Mouse (Mus musculus) splenic B cell, adult 2 months (primary cell): ENCODE results near the gene Clip4.
A peak's percentile ranks its signal among the peaks of the same experiment; 100 is the strongest.

Experiments
- DNase-seq: peaks from one replicate; pipeline ENCODE4 v3.0.0-alpha.2; 2011; ENCODE audit warnings: low read depth, low spot score
- H3K27me3 ChIP-seq: 2 replicates; pipeline ENCODE4 v1.6.1; 2012; ENCODE audit warnings: mild to moderate bottlenecking, low read length, moderate library complexity, mixed read lengths; ENCODE audit not compliant: control insufficient read depth, poor library complexity, insufficient read depth, severe bottlenecking
- H3K36me3 ChIP-seq: 2 replicates; pipeline ENCODE4 v1.6.1; 2012; ENCODE audit warnings: mild to moderate bottlenecking, low read length, moderate library complexity, mixed read lengths; ENCODE audit not compliant: control insufficient read depth, poor library complexity, insufficient read depth, severe bottlenecking

Clip4 gene

DNA sequence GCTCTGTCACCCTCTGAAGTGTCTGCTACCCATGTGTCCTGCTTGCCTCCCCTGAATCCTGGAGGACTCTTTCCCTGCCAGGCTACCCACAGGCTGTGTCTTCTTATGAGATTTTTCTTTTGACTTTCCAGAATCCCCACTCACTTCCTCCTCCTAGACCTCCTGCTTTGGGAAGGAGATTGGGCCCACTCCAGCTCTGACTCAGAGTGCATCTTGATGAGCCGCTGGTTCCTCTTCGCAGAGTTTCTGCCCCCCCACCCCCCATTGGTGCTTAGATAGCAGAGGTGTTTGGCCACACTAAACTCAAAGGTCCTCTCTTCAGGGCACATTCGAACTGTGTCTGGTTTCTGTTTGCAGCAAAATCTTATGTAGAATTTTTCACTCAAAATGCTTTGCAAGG, 58.3 kb downstream of the Clip4 start:
- Histone ChIP-seq H3K36me3 (no peaks in the 10 kb centered on the region), H3K27me3 (no peaks in the 10 kb centered on the region)
- DNase-seq, result no peak

DNA sequence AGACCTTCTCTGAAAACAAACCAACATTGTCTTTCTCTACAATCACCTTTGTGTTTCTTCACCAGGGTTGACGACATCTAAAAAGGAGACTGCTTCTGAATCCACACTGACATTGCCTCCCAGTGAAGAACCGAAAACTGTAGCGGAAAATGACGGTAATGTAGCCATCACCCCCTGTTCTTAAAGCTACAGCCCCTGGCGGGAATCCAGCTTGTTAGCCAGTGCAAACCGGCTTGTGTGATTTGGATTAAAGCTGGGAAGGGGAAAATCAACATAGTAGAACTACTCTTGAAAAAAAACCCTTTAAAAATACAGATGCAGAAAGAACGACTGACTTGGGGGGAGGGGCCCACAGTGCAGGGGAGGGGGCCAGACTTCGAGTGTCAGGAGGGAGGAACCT, 59.4 kb downstream of the Clip4 start:
- no peaks in the 10 kb centered on the region for H3K36me3 ChIP-seq
- DNase-seq, result no peak
- no peaks in the 10 kb centered on the region for H3K27me3 ChIP-seq

DNA sequence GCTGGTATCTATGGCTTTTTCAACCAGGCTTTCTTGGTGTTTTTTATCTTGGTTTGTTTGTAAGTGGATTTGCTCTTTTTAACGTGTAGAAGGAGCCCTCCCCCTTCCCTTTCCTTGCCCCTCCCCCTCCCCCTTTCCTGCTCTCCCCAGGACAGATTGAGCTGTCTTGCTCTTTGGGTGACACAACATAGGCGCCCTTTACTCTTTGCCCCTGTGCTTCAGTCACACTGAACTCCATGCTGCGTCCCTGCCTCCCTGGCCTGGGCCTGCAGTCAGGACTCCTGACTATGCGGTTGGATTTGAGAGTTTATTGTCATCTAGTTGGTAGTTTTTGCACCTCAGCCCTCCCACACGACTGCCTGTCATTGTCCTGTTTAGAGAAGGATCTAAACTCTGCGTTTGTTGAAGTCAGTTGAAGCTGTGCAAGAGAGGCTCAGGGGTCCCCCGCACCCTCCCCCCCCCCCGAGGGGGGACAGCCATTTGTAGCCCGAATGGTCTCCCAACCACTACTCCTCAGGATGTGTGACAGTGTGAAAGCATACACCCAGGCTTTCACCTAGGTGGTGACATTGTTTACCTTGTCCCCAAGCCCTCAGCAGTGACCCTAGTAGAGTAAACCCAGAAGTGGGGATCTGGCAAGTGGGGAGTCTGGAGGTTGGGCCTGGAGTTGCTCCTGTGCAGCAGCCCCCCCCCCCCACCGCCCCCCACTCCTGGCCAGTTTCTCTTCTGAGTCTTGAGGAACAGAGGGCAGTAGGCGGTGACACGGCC, 60.6 kb downstream of the Clip4 start:
- no peaks in the 10 kb centered on the region for H3K27me3 ChIP-seq
- H3K36me3 ChIP-seq, result no peaks in the 10 kb centered on the region
- no peak for DNase-seq

DNA sequence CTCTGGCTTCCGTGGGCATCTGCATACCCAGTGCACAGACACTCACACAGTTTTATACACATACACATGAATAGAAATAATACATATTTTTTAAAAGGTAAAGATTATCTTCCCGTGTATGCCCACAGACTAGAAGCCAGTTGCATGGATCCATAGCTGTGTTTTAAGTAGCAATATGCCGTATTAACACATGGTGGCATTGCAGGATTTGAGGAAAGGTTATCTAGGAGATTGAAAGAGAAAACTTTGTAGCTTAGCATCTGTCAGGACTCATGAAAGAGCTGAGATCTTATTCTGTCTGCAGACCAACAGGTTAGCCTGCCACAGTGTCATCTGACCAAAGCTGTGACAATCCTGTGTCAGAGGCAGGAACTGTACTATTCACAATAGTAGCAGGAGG, 63.7 kb downstream of the Clip4 start:
- Histone ChIP-seq H3K27me3 (no peaks in the 10 kb centered on the region), H3K36me3 (no peaks in the 10 kb centered on the region)
- no peak for DNase-seq

DNA sequence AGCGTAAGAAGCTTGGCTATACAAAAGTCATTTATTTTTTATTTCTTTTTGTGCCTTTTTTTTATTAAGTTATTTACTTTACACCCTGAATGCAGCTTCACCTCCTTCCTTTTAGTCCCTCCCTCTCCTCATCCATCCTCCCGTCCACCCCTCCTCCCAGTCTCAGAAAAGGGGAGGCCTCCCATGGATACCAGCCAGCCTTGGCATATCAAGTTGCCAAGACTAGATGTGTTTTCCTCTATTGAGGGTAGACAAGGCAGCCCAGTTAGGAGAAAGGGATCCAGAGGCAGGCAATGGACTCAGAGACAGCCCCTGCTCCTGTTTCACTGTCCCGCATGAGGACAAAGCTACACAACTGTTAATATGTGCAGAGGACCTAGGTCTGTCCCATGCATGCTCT, 93.9 kb downstream of the Clip4 start:
- Histone ChIP-seq H3K27me3 (no peaks in the 10 kb centered on the region), H3K36me3 (no peaks in the 10 kb centered on the region)
- no peak for DNase-seq

DNA sequence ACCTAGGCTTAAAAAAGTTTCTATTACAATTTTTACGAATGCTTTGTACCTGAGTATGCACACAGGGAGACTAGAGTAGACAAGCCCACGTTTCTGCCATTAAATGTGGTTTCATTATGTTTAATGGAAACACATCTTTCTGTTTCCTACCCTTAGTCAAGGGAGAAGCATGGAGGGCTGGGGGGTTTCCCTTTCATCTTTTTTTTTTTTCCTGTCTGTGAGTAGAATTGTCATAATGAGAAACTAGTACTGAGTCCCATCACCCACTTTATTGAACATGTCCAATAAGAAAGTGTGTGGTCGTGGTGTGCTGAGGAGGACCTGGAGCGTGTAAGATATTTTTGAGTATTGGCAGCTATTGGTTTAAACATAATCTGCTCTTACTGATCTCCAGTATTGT, 94.6 kb downstream of the Clip4 start:
- Histone ChIP-seq H3K27me3 (no peaks in the 10 kb centered on the region), H3K36me3 (no peaks in the 10 kb centered on the region)
- DNase-seq, result no peak

DNA sequence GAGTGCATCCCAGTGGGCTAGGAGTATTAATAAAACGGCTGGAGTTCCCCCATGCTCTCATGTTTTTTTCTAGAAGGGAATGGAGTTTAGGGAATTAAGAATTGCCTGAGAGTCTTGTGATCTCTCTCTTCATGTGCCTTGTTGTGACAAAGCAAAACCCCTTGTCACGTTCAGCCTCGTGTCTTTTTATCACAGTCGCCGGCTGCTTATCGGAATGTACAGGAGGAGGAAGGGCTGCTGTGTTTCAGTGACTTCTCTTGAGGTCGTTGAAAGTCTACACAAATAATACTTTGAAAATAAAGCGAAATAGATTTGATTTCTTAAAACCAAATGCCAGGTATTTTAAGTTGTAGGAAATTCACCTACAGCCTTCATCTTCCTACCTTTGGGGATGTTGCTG, 95.8 kb downstream of the Clip4 start:
- Histone ChIP-seq H3K36me3 (no peaks in the 10 kb centered on the region), H3K27me3 (no peaks in the 10 kb centered on the region)

DNA sequence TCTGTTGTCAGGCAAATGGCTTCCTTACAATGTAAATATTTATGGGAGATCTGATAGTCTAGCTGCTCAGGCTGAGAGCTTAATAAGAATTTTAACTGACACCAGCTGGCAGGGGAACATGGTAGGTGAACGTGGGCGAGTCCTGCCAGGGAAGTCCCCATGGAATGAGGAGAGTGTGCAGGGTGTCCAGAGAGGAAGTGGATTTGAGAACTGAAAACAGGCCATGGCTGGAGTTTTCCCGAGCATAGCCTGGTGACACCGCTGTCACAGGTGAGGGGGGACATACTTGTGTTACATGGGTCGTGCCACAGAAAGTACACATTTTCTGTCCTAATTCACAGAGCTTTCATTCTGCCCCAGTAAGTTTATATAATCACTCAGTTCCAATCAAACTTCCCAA, 97.2 kb downstream of the Clip4 start:
- Histone ChIP-seq H3K36me3 (no peaks in the 10 kb centered on the region), H3K27me3 (no peaks in the 10 kb centered on the region)
- DNase-seq, result no peak

More for the DNA sequence above, 95.8 kb downstream of the Clip4 start:
- DNase-seq, result no peak

DNA sequence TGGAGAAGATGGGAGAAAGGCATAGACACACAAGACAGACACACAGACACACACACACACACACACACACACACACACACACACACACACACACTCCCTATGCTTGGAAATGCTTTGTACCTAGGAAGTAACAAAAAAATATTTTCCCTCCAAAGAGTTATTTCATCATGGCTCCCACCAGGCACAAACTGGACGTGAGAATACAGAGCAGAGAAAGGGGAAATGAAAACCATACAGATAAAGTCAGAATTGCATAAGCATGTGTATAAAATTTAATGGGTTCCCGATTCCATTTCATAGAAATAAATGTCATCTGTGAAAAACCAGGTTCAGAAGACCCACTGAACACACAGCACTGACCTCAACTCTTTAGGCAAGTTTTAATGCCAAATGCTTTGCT, 99.6 kb downstream of the Clip4 start:
- Histone ChIP-seq H3K27me3 (no peaks in the 10 kb centered on the region), H3K36me3 (no peaks in the 10 kb centered on the region)
- no peak for DNase-seq

DNA sequence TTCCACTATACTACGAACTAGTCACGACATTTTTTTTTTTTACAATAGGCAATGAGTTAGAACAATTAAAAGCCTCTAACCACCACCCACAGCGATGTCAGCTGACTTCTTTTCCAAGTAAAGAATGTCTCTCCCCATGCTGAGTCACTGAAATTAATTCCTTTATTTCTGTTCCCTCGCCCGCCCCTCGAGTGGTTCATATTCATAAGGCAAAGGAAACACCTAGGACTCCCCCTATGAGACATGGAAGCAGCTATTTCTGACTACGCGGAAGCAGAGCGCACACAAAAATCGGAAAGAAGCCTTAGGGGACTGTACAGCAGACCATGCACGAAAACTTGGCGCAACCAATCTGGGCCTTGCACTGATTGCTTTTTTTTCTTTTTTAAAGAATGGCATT, 100.6 kb downstream of the Clip4 start:
- H3K36me3 ChIP-seq, result no peaks in the 10 kb centered on the region
- DNase-seq, result no peak
- no peaks in the 10 kb centered on the region for H3K27me3 ChIP-seq

DNA sequence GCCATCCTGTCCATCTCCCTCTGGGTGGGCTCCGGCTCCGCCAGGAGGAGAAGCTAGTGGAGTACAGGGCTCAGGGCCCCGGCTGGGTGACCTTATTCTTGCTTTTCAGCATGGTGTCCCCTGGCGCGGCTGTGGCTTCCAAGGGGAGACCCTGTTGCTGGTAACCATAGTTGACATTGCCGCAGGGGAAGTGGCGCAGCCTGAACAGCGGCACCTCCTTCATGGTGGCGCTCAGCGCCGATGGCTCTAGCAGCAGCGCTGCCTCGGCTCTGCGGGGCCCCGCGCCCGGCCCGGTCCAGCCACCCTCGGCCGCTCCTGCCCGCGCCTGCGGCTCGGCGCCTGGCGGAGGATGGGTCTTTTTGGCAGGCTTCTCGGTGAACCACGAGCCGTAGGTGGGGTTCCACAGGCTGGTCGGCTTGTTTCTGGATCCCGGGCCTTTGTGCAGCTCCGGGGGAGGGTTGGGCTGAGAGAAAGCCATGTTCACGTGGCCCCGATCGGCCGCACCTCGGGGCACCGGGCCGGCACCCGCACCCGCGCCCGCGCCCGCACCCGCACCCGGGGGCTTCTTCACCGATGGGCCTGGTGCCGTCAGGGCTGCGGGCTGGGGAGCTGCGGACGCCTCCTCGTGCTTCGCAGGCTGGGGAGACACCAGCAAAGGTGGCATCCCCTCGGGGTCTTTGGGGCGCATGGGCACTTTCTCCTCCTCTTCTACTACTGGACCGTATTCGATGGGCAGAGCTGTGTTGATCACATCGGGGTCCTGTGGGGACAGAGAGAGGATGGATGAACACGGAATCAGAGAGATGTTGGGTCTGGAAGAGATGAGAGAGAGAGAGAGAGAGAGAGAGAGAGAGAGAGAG, 101.3 kb downstream of the Clip4 start:
- Histone ChIP-seq H3K36me3 (no peaks in the 10 kb centered on the region), H3K27me3 (no peaks in the 10 kb centered on the region)
- DNase-seq, result no peak

DNA sequence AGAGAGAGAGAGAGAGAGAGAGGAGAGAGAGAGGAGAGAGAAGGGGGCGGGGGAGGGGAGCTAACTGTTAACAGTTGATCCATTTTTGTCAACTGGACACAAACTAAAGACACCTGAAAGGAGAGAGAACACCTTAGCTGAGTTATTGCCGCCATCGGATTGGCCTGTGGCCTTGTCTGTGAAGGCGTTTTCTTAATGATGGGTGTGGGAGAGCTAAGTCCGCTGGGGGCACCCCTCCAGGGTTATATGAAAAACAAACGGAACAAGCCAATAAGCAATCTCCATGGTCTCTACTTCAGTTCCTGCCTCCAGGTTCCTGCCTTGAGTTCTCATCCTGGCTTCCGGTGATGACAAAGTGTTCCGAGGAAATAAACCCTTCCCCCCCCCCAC, 102.0 kb downstream of the Clip4 start:
- no peak for DNase-seq
- Histone ChIP-seq H3K27me3 (no peaks in the 10 kb centered on the region), H3K36me3 (no peaks in the 10 kb centered on the region)

DNA sequence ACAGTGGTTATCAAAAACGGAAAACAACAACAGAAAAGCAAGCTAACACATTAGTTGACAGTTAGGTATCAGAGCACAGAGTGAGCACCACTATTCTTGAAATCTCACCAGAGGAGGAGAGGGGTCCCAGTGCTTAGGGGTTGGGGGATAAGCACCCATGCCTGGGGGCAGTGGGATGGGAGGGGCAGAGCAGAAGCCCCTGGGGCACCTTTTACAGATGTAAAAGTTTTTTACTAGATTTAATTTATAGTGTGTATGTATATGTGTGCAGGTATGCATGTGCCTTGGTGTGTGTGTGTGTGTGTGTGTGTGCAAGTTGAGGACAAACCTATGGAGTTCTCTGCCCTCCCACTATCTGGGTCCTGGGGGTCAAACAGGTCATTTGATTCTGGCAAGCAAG, 102.4 kb downstream of the Clip4 start:
- no peak for DNase-seq
- no peaks in the 10 kb centered on the region for H3K27me3 ChIP-seq
- H3K36me3 ChIP-seq, result no peaks in the 10 kb centered on the region

DNA sequence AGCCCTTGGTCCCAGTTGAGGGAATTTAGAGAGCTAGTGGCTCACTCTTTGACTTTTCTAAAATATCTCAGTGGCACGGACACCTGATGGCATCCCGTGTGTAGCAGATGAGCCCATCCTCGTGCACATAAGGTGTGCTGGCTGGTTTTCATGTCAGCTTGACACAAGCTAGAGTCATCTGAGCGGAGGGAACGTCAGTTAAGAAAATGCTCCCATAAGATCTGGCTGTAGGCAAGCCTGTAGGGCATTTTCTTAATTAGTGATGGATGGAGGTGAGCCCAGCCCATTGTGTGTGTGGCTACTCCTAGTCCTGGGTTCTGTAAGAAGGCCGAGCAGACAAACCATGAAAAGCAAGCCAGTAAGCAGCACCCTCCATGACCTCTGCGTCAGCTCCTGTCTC, 103.7 kb downstream of the Clip4 start:
- no peaks in the 10 kb centered on the region for H3K27me3 ChIP-seq
- DNase-seq, result no peak
- H3K36me3 ChIP-seq, result no peaks in the 10 kb centered on the region

DNA sequence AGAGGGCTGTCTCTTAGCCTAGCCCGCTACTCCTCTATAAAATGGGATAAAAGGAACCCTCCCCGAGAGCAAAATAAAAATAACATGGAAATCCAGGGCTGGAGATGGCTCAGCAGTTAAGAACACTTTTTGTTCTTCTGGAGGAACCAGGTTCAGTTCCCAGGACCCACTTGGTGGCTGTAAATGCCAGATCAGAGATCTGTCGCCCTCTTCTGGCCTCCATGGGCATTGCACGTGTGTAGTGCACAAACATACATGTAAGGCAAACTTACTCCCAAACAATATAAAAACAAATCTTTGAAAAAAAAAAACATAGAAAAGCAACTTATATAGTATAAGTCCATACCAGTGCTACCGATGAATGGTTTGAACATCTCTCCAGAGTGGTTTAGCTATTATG, 104.7 kb downstream of the Clip4 start:
- Histone ChIP-seq H3K27me3 (no peaks in the 10 kb centered on the region), H3K36me3 (no peaks in the 10 kb centered on the region)
- DNase-seq, result peak; percentile 60
